Mouse (Mus musculus): ENCODE measurements around the gene Calr3.

DNA sequence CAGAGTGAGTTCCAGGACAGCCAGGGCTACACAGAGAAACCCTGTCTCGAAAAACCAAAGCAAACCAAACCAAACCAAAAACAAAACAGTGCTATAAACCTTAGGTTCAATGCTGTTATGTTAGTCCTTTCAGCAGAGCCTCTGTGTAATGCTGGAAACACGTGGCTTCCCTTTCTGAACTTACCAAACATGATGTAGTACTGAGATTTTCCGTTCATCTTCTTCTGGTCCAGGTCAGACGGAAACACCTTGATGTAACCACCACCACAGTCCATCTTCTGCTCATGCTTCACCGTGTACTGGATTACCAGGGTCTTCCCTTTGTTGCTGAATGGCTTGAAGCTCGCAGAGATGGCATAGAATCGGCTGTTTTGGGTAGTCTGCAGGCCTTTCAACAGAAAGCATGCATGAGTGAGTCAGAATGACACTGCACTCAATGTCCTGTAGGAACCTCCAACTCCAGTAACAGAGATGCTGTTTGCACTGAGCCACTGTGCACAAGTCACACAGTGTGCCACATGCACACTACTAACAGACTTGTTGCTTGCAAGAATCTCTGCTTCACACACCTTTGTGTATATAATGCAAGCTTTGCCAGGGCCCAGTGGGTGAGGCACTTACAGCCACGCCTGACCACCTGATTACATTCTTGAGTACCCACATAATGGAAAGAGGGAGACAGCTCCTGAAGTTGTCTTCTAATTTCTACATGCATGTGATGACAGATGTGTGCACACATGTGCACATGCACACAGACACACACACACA lies 5.2 kb downstream of the Calr3 start:
- no peak for TF ChIP-seq USF1 (IDR thresholded peaks at IDR 0.05; ENCODE audit: low read depth)
- no peak for TF ChIP-seq CTCF (IDR thresholded peaks at IDR 0.05; ENCODE audit: control insufficient read depth, insufficient read depth, insufficient read length)
- no peak for TF ChIP-seq MAX (IDR thresholded peaks at IDR 0.05)
- TF ChIP-seq CEBPB (IDR thresholded peaks at IDR 0.05; ENCODE audit: low read depth), result no peak
- no peak for TF ChIP-seq MYOD1 (IDR thresholded peaks at IDR 0.05; ENCODE audit: control insufficient read depth, insufficient read length, low read depth)
- no peak for TF ChIP-seq FOSL1 (IDR thresholded peaks at IDR 0.05; ENCODE audit: insufficient read depth, low read length, poor library complexity, severe bottlenecking)
- no peak for TF ChIP-seq MYOG (IDR thresholded peaks at IDR 0.05; ENCODE audit: control insufficient read depth, extremely low read depth, insufficient read length)
